ENCODE assay signal across 34 mouse cellular contexts in the genomic region with DNA sequence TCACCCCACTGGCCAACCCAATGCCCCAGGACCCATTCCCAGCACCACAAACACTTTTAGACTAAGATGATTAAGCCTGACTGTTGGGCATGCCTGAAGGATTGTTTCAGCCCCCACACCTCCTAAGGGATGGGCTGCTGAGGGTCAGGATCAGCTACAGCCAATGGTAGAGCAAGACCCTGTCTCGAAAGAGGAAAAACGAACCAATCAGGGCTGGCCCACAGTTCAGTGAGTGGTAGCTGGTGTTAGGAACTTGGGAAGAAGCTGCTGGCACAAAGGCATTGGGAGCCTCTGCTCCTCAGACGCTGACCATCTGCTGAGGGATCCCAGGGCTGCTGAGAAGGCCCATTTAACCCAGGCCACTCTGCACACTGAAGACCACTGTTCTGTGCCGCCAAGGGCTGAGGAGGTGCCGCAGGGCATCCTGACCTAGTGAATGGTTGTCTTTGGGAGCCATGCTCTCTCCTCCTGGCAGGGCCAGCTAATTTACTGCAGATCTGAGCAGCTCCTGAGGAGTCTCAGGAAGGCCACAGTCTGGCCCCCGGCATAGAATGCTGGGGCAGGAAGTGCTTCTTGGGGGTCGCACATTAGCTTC. TPM values are rescaled to one million over a fixed set of nuclear protein-coding genes. Genes with fewer than 3 reads are reported as not detected.
DNase-seq lines count a peak whose midpoint lies in the region; ATAC-seq and TF ChIP-seq lines count a peak whose summit lies in the region.
"Had no signal": no experiment of that assay in that cellular context is flagged by ENCODE, and none has a peak within 500 bp of the region (broad histone marks: within the 10 kb centered on the region; RNA-seq: fewer than 3 reads in every experiment).

No protein-coding gene starts in this region.

- no peaks in the 10 kb centered on the region for H3K4me1 ChIP-seq in hindbrain, postnatal 0 days (ENCODE audit: insufficient read depth, low read length)
- H3K4me1 ChIP-seq in hindbrain, embryonic 14.5 days (replicated peaks; ENCODE audit: control insufficient read depth, insufficient read depth, low read length), result peaks cover 8% of the 10 kb centered on the region; the same call in 1 of the 2 replicates
- H3K4me1 ChIP-seq in embryonic facial prominence, embryonic 11.5 days (ENCODE audit: control insufficient read depth, insufficient read depth, low read length), result 0 out of 2 replicates have a peak, but pooled peaks cover 3% of the 10 kb centered on the region
- H3K4me1 ChIP-seq: forebrain, embryonic 13.5 days had no signal

- H3K27me3 ChIP-seq in hindbrain, postnatal 0 days (ENCODE audit: insufficient read depth, low read length), result no peaks in the 10 kb centered on the region
- H3K27me3 ChIP-seq in hindbrain, embryonic 14.5 days (ENCODE audit: control insufficient read depth, insufficient read depth, low read length), result no peaks in the 10 kb centered on the region
- H3K27me3 ChIP-seq in embryonic facial prominence, embryonic 11.5 days (ENCODE audit: control insufficient read depth, insufficient read depth, low read length), result no peaks in the 10 kb centered on the region
- H3K27me3 ChIP-seq: embryonic facial prominence, embryonic 13.5 days; forebrain, embryonic 13.5 days; hindbrain, embryonic 15.5 days; limb, embryonic 15.5 days; neural tube, embryonic 12.5 days; Patski had no signal

- ATAC-seq in hindbrain, postnatal 0 days, result 0 out of 2 replicates have a peak, but pooled peaks have one; percentile 21
- no peak for ATAC-seq in hindbrain, embryonic 14.5 days (ENCODE audit: low FRiP score)
- no peak; the same call in 1 of the 2 replicates for ATAC-seq in embryonic facial prominence, embryonic 11.5 days (replicated peaks; ENCODE audit: insufficient number of reproducible peaks, low FRiP score, low TSS enrichment, low read depth)
- ATAC-seq: CD4-positive, CD25-positive, alpha-beta regulatory T cell, adult 4 months; forebrain, embryonic 13.5 days; Patski had no signal

- H3K27ac ChIP-seq in hindbrain, postnatal 0 days, result no peak overlapping the region
- H3K27ac ChIP-seq in hindbrain, embryonic 14.5 days, result no peak overlapping the region
- H3K27ac ChIP-seq in embryonic facial prominence, embryonic 11.5 days (replicated peaks; ENCODE audit: low read depth, low read length), result no peak overlapping the region
- H3K27ac ChIP-seq: forebrain, embryonic 13.5 days; hindbrain, embryonic 15.5 days; kidney, postnatal 0 days; limb, embryonic 15.5 days; liver, embryonic 14.5 days; lung, embryonic 15.5 days; neural tube, embryonic 12.5 days; stomach, postnatal 0 days had no signal

- H3K9me3 ChIP-seq in hindbrain, postnatal 0 days (ENCODE audit: low read length), result no peaks in the 10 kb centered on the region
- H3K9me3 ChIP-seq in hindbrain, embryonic 14.5 days (ENCODE audit: control insufficient read depth, low read length), result no peaks in the 10 kb centered on the region
- H3K9me3 ChIP-seq in embryonic facial prominence, embryonic 11.5 days (replicated peaks; ENCODE audit: control insufficient read depth, low read length), result no peaks in the 10 kb centered on the region
- H3K9me3 ChIP-seq: embryonic facial prominence, embryonic 13.5 days; forebrain, embryonic 13.5 days; G1E; hindbrain, embryonic 15.5 days; limb, embryonic 15.5 days; lung, embryonic 15.5 days; neural tube, embryonic 12.5 days had no signal

- no peak overlapping the region for H3K4me2 ChIP-seq in hindbrain, postnatal 0 days (ENCODE audit: low read depth, low read length)
- H3K4me2 ChIP-seq in hindbrain, embryonic 14.5 days (replicated peaks), result no peak overlapping the region
- H3K4me2 ChIP-seq in embryonic facial prominence, embryonic 11.5 days (ENCODE audit: low read depth, low read length), result no peak overlapping the region
- H3K4me2 ChIP-seq: embryonic facial prominence, embryonic 13.5 days; forebrain, embryonic 13.5 days; heart, embryonic 11.5 days; hindbrain, embryonic 15.5 days; limb, embryonic 15.5 days; lung, embryonic 15.5 days; midbrain, embryonic 11.5 days; neural tube, embryonic 12.5 days had no signal

- H3K36me3 ChIP-seq in hindbrain, postnatal 0 days (ENCODE audit: insufficient read depth, low read length), result no peaks in the 10 kb centered on the region
- H3K36me3 ChIP-seq in hindbrain, embryonic 14.5 days (replicated peaks; ENCODE audit: control insufficient read depth, insufficient read depth), result no peaks in the 10 kb centered on the region
- no peaks in the 10 kb centered on the region for H3K36me3 ChIP-seq in embryonic facial prominence, embryonic 11.5 days (replicated peaks; ENCODE audit: control insufficient read depth, insufficient read depth, low read depth, low read length)
- H3K36me3 ChIP-seq: embryonic facial prominence, embryonic 13.5 days; G1E; hindbrain, embryonic 15.5 days; limb, embryonic 15.5 days; lung, embryonic 15.5 days; neural tube, embryonic 12.5 days had no signal

- 80% methylated on average over 7 of the region's 7 CpGs for WGBS in hindbrain, postnatal 0 days
- 82% methylated on average over 7 of the region's 7 CpGs for WGBS in hindbrain, embryonic 14.5 days
- 45% methylated on average over 7 of the region's 7 CpGs for WGBS in embryonic facial prominence, embryonic 11.5 days

- TF ChIP-seq CTCF in hindbrain, postnatal 0 days (IDR thresholded peaks at IDR 0.05; ENCODE audit: low read depth), result no peak

- no peak for DNase-seq in hindbrain, postnatal 0 days (ENCODE audit: low spot score)
- no peak for DNase-seq in hindbrain, embryonic 14.5 days (ENCODE audit: low spot score)
- peak; percentile 85 for DNase-seq in R1 (ENCODE audit: low read depth, low spot score)
- peak; percentile 44 for DNase-seq in embryonic facial prominence, embryonic 11.5 days (ENCODE audit: low spot score)
- peak; percentile 54 for DNase-seq in mesoderm, embryonic 11.5 days (ENCODE audit: low read depth, low spot score)
- no peak for DNase-seq in cerebellum, adult 9-10 months
- no peak for DNase-seq in kidney, postnatal 36 days
- DNase-seq: cerebellum, adult 2 months; cerebellum, postnatal 36 days; gastrocnemius, postnatal 36 days; heart, adult 18-20 months; heart, postnatal 36 days; kidney, adult 18-20 months; layer of hippocampus, postnatal 36 days; left cerebral cortex, postnatal 4 days; right cerebral cortex, adult 18-20 months; spleen, adult 18-20 months; thymus, adult 2 months; thymus, postnatal 36 days had no signal

- no peak overlapping the region for H3K9ac ChIP-seq in hindbrain, postnatal 0 days (replicated peaks; ENCODE audit: low read length)
- no peak overlapping the region for H3K9ac ChIP-seq in hindbrain, embryonic 14.5 days
- H3K9ac ChIP-seq in embryonic facial prominence, embryonic 11.5 days (replicated peaks; ENCODE audit: low read length), result no peak overlapping the region
- H3K9ac ChIP-seq: embryonic facial prominence, embryonic 13.5 days; forebrain, embryonic 13.5 days; hindbrain, embryonic 15.5 days; limb, embryonic 15.5 days; liver, embryonic 14.5 days; lung, embryonic 15.5 days; neural tube, embryonic 12.5 days had no signal

- no peak overlapping the region for H3K4me3 ChIP-seq in hindbrain, postnatal 0 days (ENCODE audit: low read length)
- no peak overlapping the region for H3K4me3 ChIP-seq in hindbrain, embryonic 14.5 days (replicated peaks; ENCODE audit: low read length)
- no peak overlapping the region for H3K4me3 ChIP-seq in embryonic facial prominence, embryonic 11.5 days (ENCODE audit: low read depth, low read length)
- H3K4me3 ChIP-seq: embryonic facial prominence, embryonic 13.5 days; forebrain, embryonic 13.5 days; hindbrain, embryonic 15.5 days; limb, embryonic 15.5 days; lung, embryonic 15.5 days; myocyte; neural tube, embryonic 12.5 days had no signal

RNA-seq across cellular contexts. Expression of gene Pex26, which starts 16.0 kb away (rescaled TPM):
- 23.3 and 26.5 TPM in 2 replicates for total RNA-seq in hindbrain, postnatal 0 days (2014; rRNA removed)
- 10.2 and 11.2 TPM in 2 replicates for polyA plus RNA-seq in hindbrain, postnatal 0 days (2015; fragmentation: Nextera tagmentation; extraction: Ambion mirVana)
- polyA plus RNA-seq in hindbrain, embryonic 14.5 days (2014; fragmentation: Nextera tagmentation; extraction: Ambion mirVana), result 13.9 and 15.2 TPM in 2 replicates
- 7.1 and 7.7 TPM in 2 replicates for polyA plus RNA-seq in embryonic facial prominence, embryonic 11.5 days (2014; fragmentation: Nextera tagmentation; extraction: Ambion mirVana)

RNA-seq across cellular contexts. Expression of gene Mical3, which starts 36.7 kb away (rescaled TPM):
- 60.2 and 66.9 TPM in 2 replicates for total RNA-seq in hindbrain, postnatal 0 days (2014; rRNA removed)
- 19.3 and 19.8 TPM in 2 replicates for polyA plus RNA-seq in hindbrain, postnatal 0 days (2015; fragmentation: Nextera tagmentation; extraction: Ambion mirVana)
- 44.6 and 49.4 TPM in 2 replicates for polyA plus RNA-seq in hindbrain, embryonic 14.5 days (2014; fragmentation: Nextera tagmentation; extraction: Ambion mirVana)
- 11.1 and 13.3 TPM in 2 replicates for polyA plus RNA-seq in embryonic facial prominence, embryonic 11.5 days (2014; fragmentation: Nextera tagmentation; extraction: Ambion mirVana)

RNA-seq across cellular contexts. Expression of gene Tuba8, which starts 43.0 kb away (rescaled TPM):
- total RNA-seq in hindbrain, postnatal 0 days (2014; rRNA removed), result 1.3 and 3.6 TPM in 2 replicates
- polyA plus RNA-seq in hindbrain, postnatal 0 days (2015; fragmentation: Nextera tagmentation; extraction: Ambion mirVana), result 2.0 and 2.6 TPM in 2 replicates
- 1.0 and 1.4 TPM in 2 replicates for polyA plus RNA-seq in hindbrain, embryonic 14.5 days (2014; fragmentation: Nextera tagmentation; extraction: Ambion mirVana)
- 0.45 and 0.53 TPM in 2 replicates for polyA plus RNA-seq in embryonic facial prominence, embryonic 11.5 days (2014; fragmentation: Nextera tagmentation; extraction: Ambion mirVana)
- polyA plus RNA-seq: forebrain, embryonic 13.5 days; myocyte had no signal

Comparison
In these comparisons a context has a peak if more than half of its experiments do, and no peak if none do; other contexts are left out.
1. DNase-seq: peak in R1 (single experiment), embryonic facial prominence, embryonic 11.5 days (single experiment) and mesoderm, embryonic 11.5 days (single experiment); none in hindbrain, postnatal 0 days (single experiment), hindbrain, embryonic 14.5 days (single experiment), cerebellum, adult 9-10 months (single experiment) and kidney, postnatal 36 days (0 of 2).